Mouse (Mus musculus): ENCODE results near the gene Tcea3. TPM values are rescaled to one million over a fixed set of nuclear protein-coding genes. Genes with fewer than 3 reads are reported as not detected.

Gene Tcea3
- polyA plus RNA-seq, 1 experiment from 2014 or later: 29.8 TPM

- 55% methylated on average over 9 of the region's 9 CpGs for WGBS (ENCODE audit: insufficient replicate concordance)
- H3K4me1 ChIP-seq (ENCODE audit: control insufficient read depth, low read depth, low read length): peaks cover 10% of the 10 kb centered on the region
- no peak overlapping the region for H3K9ac ChIP-seq (ENCODE audit: low read depth, low read length)
- H3K27ac ChIP-seq (ENCODE audit: low read length): no peak overlapping the region
- H3K27me3 ChIP-seq (ENCODE audit: control insufficient read depth, insufficient read depth, low read depth, low read length): no peaks in the 10 kb centered on the region
- no peak overlapping the region for H3K4me3 ChIP-seq (ENCODE audit: low read depth, low read length)
- H3K4me2 ChIP-seq (ENCODE audit: low read depth, low read length): no peak overlapping the region
- no peak for ATAC-seq (ENCODE audit: low read depth)
- no peaks in the 10 kb centered on the region for H3K9me3 ChIP-seq (replicated peaks; ENCODE audit: control insufficient read depth, low read length)
- H3K36me3 ChIP-seq (ENCODE audit: control insufficient read depth, insufficient read depth): no peaks in the 10 kb centered on the region
Measured at GRCm38 (mm10) chr4:136281611-136282010, 34.1 kb downstream of the Tcea3 start.

- Histone ChIP-seq H3K9ac (ENCODE audit: low read depth, low read length) (no peak overlapping the region), H3K4me1 (ENCODE audit: control insufficient read depth, low read depth, low read length) (peaks cover 16% of the 10 kb centered on the region), H3K4me3 (ENCODE audit: low read depth, low read length) (no peak overlapping the region), H3K4me2 (ENCODE audit: low read depth, low read length) (no peak overlapping the region), H3K9me3 (replicated peaks; ENCODE audit: control insufficient read depth, low read length) (no peaks in the 10 kb centered on the region), H3K27ac (ENCODE audit: low read length) (0 out of 2 replicates have a peak overlapping the region, but pooled peaks have one; percentile 37), H3K36me3 (ENCODE audit: control insufficient read depth, insufficient read depth) (no peaks in the 10 kb centered on the region), H3K27me3 (ENCODE audit: control insufficient read depth, insufficient read depth, low read depth, low read length) (no peaks in the 10 kb centered on the region)
- no peak for ATAC-seq (ENCODE audit: low read depth)
- 47% methylated on average over 10 of the region's 10 CpGs for WGBS (ENCODE audit: insufficient replicate concordance)
Measured at GRCm38 (mm10) chr4:136282621-136283480, 35.3 kb downstream of the Tcea3 start.

GRCm38 (mm10) chr4:136283783-136284182 lies 36.3 kb downstream of the Tcea3 start:
- no peaks in the 10 kb centered on the region for H3K27me3 ChIP-seq (ENCODE audit: control insufficient read depth, insufficient read depth, low read depth, low read length)
- 56% methylated on average over 2 of the region's 2 CpGs for WGBS (ENCODE audit: insufficient replicate concordance)
- H3K4me3 ChIP-seq (ENCODE audit: low read depth, low read length): no peak overlapping the region
- peaks cover 8% of the 10 kb centered on the region; the same call in 1 of the 2 replicates for H3K36me3 ChIP-seq (ENCODE audit: control insufficient read depth, insufficient read depth)
- H3K9me3 ChIP-seq (replicated peaks; ENCODE audit: control insufficient read depth, low read length): 0 out of 2 replicates have a peak, but pooled peaks cover under 1% of the 10 kb centered on the region
- H3K9ac ChIP-seq (ENCODE audit: low read depth, low read length): no peak overlapping the region
- no peak overlapping the region for H3K27ac ChIP-seq (ENCODE audit: low read length)
- H3K4me2 ChIP-seq (ENCODE audit: low read depth, low read length): no peak overlapping the region
- H3K4me1 ChIP-seq (ENCODE audit: control insufficient read depth, low read depth, low read length): peaks cover 16% of the 10 kb centered on the region
- ATAC-seq (ENCODE audit: low read depth): no peak

- Histone ChIP-seq H3K27me3 (ENCODE audit: control insufficient read depth, insufficient read depth, low read depth, low read length) (no peaks in the 10 kb centered on the region), H3K4me3 (ENCODE audit: low read depth, low read length) (peak within 1 kb of the TSS; percentile 75), H3K36me3 (ENCODE audit: control insufficient read depth, insufficient read depth) (peaks cover 10% of the 10 kb centered on the region; the same call in 1 of the 2 replicates), H3K4me1 (ENCODE audit: control insufficient read depth, low read depth, low read length) (peaks cover 16% of the 10 kb centered on the region), H3K9me3 (replicated peaks; ENCODE audit: control insufficient read depth, low read length) (0 out of 2 replicates have a peak, but pooled peaks cover 2% of the 10 kb centered on the region), H3K4me2 (ENCODE audit: low read depth, low read length) (peak within 1 kb of the TSS; percentile 92), H3K27ac (ENCODE audit: low read length) (peak within 1 kb of the TSS; percentile 79), H3K9ac (ENCODE audit: low read depth, low read length) (peak within 1 kb of the TSS; percentile 60)
- 55% methylated on average over 5 of the region's 5 CpGs for WGBS (ENCODE audit: insufficient replicate concordance)
- ATAC-seq (ENCODE audit: low read depth): no peak
Measured at GRCm38 (mm10) chr4:136284455-136284854, 36.9 kb downstream of the Tcea3 start, which contains the start of gene Zfp46. TSS of gene Zfp46 (plus strand) at chr4:136284683.

DNA sequence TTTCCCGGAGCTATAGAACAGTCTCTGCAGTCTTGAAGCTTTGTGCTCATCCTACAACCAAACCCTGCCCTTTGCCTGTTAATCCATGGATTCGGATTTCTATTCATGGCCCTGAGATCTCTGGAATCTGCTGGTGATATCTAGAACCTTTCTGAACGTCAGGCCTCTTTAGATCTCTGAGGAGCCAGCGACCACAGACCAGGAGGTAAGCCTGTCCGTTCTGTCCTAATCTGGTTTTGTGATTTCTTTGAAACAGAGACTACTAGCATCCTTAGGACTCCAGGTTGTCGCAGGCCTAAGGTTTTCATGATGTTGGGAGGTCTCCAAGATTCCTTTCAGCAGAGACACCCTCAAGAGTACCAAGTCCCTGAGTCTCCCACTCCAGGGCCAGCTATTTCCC lies 37.4 kb downstream of the Tcea3 start:
- no peaks in the 10 kb centered on the region for H3K27me3 ChIP-seq (ENCODE audit: control insufficient read depth, insufficient read depth, low read depth, low read length)
- peak overlapping the region; percentile 75 for H3K4me3 ChIP-seq (ENCODE audit: low read depth, low read length)
- H3K36me3 ChIP-seq (ENCODE audit: control insufficient read depth, insufficient read depth): peaks cover 14% of the 10 kb centered on the region
- 0 out of 2 replicates have a peak, but pooled peaks cover 2% of the 10 kb centered on the region for H3K9me3 ChIP-seq (replicated peaks; ENCODE audit: control insufficient read depth, low read length)
- 35% methylated on average over 6 of the region's 6 CpGs for WGBS (ENCODE audit: insufficient replicate concordance)
- H3K4me2 ChIP-seq (ENCODE audit: low read depth, low read length): peak overlapping the region; percentile 92
- 0 out of 2 replicates have a peak overlapping the region, but pooled peaks have one; percentile 1 for H3K27ac ChIP-seq (ENCODE audit: low read length)
- H3K9ac ChIP-seq (ENCODE audit: low read depth, low read length): peak overlapping the region; percentile 60
- H3K4me1 ChIP-seq (ENCODE audit: control insufficient read depth, low read depth, low read length): peaks cover 16% of the 10 kb centered on the region
- ATAC-seq (ENCODE audit: low read depth): no peak

DNA sequence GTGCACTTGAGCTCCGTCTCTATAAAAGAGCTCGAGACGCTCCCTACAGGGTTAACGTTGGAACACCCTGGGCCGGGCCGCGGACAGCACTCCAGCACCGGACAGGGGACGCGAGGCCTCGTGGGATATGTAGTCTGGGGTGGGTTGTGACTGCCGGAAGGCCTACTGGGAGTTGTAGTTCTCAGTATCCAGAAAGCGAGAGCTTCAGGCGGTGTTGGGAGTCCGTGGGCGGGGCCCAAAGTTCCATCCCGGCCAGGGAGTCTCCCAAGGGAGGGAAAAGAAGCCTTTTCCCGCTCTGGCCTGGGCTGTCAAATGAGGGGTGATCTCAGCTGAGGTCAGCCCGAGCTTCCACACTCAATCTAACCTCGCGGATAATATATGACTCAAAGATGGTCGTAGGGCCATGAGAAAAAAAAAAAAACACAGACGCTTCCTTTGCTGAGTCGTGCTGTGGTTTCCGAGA lies 37.9 kb downstream of the Tcea3 start:
- Histone ChIP-seq H3K9ac (ENCODE audit: low read depth, low read length) (peak overlapping the region; percentile 60), H3K27ac (ENCODE audit: low read length) (peak overlapping the region; percentile 79), H3K27me3 (ENCODE audit: control insufficient read depth, insufficient read depth, low read depth, low read length) (no peaks in the 10 kb centered on the region), H3K36me3 (ENCODE audit: control insufficient read depth, insufficient read depth) (peaks cover 19% of the 10 kb centered on the region), H3K4me2 (ENCODE audit: low read depth, low read length) (peak overlapping the region; percentile 92), H3K4me3 (ENCODE audit: low read depth, low read length) (peak overlapping the region; percentile 75), H3K9me3 (replicated peaks; ENCODE audit: control insufficient read depth, low read length) (0 out of 2 replicates have a peak, but pooled peaks cover 2% of the 10 kb centered on the region), H3K4me1 (ENCODE audit: control insufficient read depth, low read depth, low read length) (peaks cover 16% of the 10 kb centered on the region)
- ATAC-seq (ENCODE audit: low read depth): peak; percentile 94
- WGBS (ENCODE audit: insufficient replicate concordance): 0% methylated on average over 25 of the region's 25 CpGs

GRCm38 (mm10) chr4:136285811-136286371 lies 38.4 kb downstream of the Tcea3 start:
- 0 out of 2 replicates have a peak, but pooled peaks cover 2% of the 10 kb centered on the region for H3K9me3 ChIP-seq (replicated peaks; ENCODE audit: control insufficient read depth, low read length)
- WGBS (ENCODE audit: insufficient replicate concordance): under 1% methylated on average over 29 of the region's 29 CpGs
- peak overlapping the region; percentile 79 for H3K27ac ChIP-seq (ENCODE audit: low read length)
- peaks cover 16% of the 10 kb centered on the region for H3K4me1 ChIP-seq (ENCODE audit: control insufficient read depth, low read depth, low read length)
- peak overlapping the region; percentile 74 for H3K9ac ChIP-seq (ENCODE audit: low read depth, low read length)
- peak overlapping the region; percentile 92 for H3K4me2 ChIP-seq (ENCODE audit: low read depth, low read length)
- H3K27me3 ChIP-seq (ENCODE audit: control insufficient read depth, insufficient read depth, low read depth, low read length): no peaks in the 10 kb centered on the region
- peak overlapping the region; percentile 75 for H3K4me3 ChIP-seq (ENCODE audit: low read depth, low read length)
- peak; percentile 89 for ATAC-seq (ENCODE audit: low read depth)
- H3K36me3 ChIP-seq (ENCODE audit: control insufficient read depth, insufficient read depth): peaks cover 24% of the 10 kb centered on the region

DNA sequence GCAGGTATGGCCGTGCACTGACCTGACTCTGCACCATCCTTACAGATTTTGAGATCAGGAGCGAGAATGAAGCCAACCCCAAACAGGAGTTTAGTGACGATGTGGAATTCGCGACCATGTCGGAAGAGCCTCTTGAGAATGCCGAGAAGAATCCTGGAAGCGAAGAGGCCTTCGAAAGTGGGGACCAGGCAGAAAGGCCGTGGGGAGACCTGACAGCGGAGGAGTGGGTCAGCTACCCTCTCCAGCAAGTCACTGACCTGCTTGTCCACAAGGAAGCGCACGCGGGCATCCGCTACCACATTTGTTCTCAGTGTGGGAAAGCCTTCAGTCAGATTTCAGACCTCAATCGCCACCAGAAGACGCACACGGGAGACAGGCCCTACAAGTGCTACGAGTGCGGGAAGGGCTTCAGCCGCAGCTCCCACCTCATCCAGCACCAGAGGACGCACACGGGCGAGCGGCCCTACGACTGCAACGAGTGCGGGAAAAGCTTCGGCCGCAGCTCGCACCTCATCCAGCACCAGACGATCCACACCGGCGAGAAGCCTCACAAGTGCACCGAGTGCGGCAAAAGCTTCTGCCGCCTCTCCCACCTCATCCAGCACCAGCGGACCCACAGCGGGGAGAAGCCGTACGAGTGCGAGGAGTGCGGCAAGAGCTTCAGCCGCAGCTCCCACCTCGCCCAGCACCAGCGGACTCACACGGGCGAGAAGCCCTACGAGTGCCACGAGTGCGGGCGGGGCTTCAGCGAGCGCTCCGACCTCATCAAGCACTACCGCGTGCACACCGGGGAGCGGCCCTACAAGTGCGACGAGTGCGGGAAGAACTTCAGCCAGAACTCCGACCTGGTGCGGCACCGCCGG lies 42.6 kb downstream of the Tcea3 start:
- peaks cover 35% of the 10 kb centered on the region for H3K36me3 ChIP-seq (ENCODE audit: control insufficient read depth, insufficient read depth)

More for the DNA sequence above, 42.6 kb downstream of the Tcea3 start:
- peaks cover 10% of the 10 kb centered on the region for H3K4me1 ChIP-seq (ENCODE audit: control insufficient read depth, low read depth, low read length)
- 0 out of 2 replicates have a peak, but pooled peaks cover 2% of the 10 kb centered on the region for H3K9me3 ChIP-seq (replicated peaks; ENCODE audit: control insufficient read depth, low read length)
- 84% methylated on average over 66 of the region's 66 CpGs for WGBS (ENCODE audit: insufficient replicate concordance)
- no peaks in the 10 kb centered on the region for H3K27me3 ChIP-seq (ENCODE audit: control insufficient read depth, insufficient read depth, low read depth, low read length)
- no peak overlapping the region for H3K27ac ChIP-seq (ENCODE audit: low read length)
- H3K9ac ChIP-seq (ENCODE audit: low read depth, low read length): no peak overlapping the region
- no peak overlapping the region for H3K4me3 ChIP-seq (ENCODE audit: low read depth, low read length)
- ATAC-seq (ENCODE audit: low read depth): no peak
- no peak overlapping the region for H3K4me2 ChIP-seq (ENCODE audit: low read depth, low read length)

Data from liver, embryonic 16.5 days (tissue).